Mouse (Mus musculus) intestine, embryonic 16.5 days (tissue): Measurements from ENCODE around the gene Mfsd9. TPM values are rescaled to one million over a fixed set of nuclear protein-coding genes. Genes with fewer than 3 reads are reported as not detected.

ENCODE experiments used
- ATAC-seq: fragments of 200-750 bp; cut with Nextera tagmentation; 2 replicates; pipeline ENCODE4 v1.8.0; 2017; ENCODE audit warnings: moderate TSS enrichment, moderate library complexity
- H3K27ac ChIP-seq: fragments of 300-500 bp; sonication (generic); 2 replicates; pipeline ENCODE4 v1.5.1; 2014; ENCODE audit warnings: mild to moderate bottlenecking, low read length
- H3K27me3 ChIP-seq: fragments of 300-500 bp; sonication (generic); replicated peaks from 2 replicates; pipeline ENCODE4 v1.6.1; 2014; ENCODE audit warnings: low read length, control low read depth, mixed read lengths; ENCODE audit not compliant: control insufficient read depth, insufficient read depth
- H3K36me3 ChIP-seq: fragments of 300-500 bp; sonication (generic); 2 replicates; pipeline ENCODE4 v1.6.1; 2014; ENCODE audit warnings: low read length, control low read depth; ENCODE audit not compliant: control insufficient read depth, insufficient read depth
- H3K4me1 ChIP-seq: fragments of 300-500 bp; sonication (generic); 2 replicates; pipeline ENCODE4 v1.6.1; 2014; ENCODE audit warnings: low read length, control low read depth, mixed read lengths; ENCODE audit not compliant: control insufficient read depth, insufficient read depth
- H3K4me2 ChIP-seq: fragments of 300-500 bp; sonication (generic); 2 replicates; pipeline ENCODE4 v1.6.1; 2014; ENCODE audit warnings: low read depth, low read length, control low read depth
- H3K4me3 ChIP-seq: fragments of 300-500 bp; sonication (generic); 2 replicates; pipeline ENCODE4 v1.5.1; 2014; ENCODE audit warnings: mild to moderate bottlenecking, low read length
- H3K9ac ChIP-seq: fragments of 300-500 bp; sonication (generic); 2 replicates; pipeline ENCODE4 v1.6.1; 2014; ENCODE audit warnings: low read depth, low read length
- H3K9me3 ChIP-seq: fragments of 300-500 bp; sonication (generic); 2 replicates; pipeline ENCODE4 v1.6.1; 2016; ENCODE audit warnings: low read length, control low read depth; ENCODE audit not compliant: control insufficient read depth
- WGBS: fragments of 180-500 bp; shearing (Covaris S2); extraction: QIAGEN DNeasy Blood & Tissue Kit; methylation state at CpG from one replicate; pipeline ENCODE4 v1.1.7; 2014; 5-methylcytosine and 5-hydroxymethylcytosine counted together
- polyA plus RNA-seq: library from polyadenylated mRNA; unstranded; fragments of >200 nt; fragmentation: Nextera tagmentation; extraction: Ambion mirVana; gene quantifications from 2 replicates; pipeline ENCODE4 v1.2.1, GENCODE M21; 2015

Gene Mfsd9
- polyA plus RNA-seq, 1 experiment from 2014 or later = 5.9 TPM

GRCm38 (mm10) chr1:40808643-40809042 is 18.2 kb upstream of the Mfsd9 start:
- no peaks in the 10 kb centered on the region for H3K4me1 ChIP-seq
- no peak overlapping the region for H3K27ac ChIP-seq
- H3K36me3 ChIP-seq = no peaks in the 10 kb centered on the region
- no peak overlapping the region for H3K9ac ChIP-seq
- H3K4me3 ChIP-seq = no peak overlapping the region
- H3K9me3 ChIP-seq = no peaks in the 10 kb centered on the region
- H3K27me3 ChIP-seq = no peaks in the 10 kb centered on the region
- ATAC-seq = no peak
- 70% methylated on average over 3 of the region's 3 CpGs for WGBS
- H3K4me2 ChIP-seq = no peak overlapping the region

DNA sequence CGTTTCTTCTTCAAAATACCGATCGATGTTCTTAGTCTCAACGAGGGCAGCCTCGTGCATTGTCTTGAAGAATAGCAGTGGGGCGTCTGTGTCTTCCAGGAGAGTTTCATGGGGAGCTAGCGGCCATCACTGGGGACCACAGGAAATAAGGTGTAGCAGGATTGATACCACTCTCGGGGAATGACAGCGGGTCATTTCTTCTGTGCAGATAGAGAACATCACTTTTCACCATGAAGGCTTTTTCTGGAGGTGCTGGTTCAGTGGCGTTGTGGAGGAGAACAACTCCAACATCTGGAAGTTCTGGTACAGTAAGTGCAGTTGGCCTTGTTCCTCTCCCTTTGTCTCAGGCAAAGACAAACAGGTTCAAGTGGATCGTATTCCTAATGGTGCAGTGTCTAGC is 15.4 kb upstream of the Mfsd9 start:
- H3K4me3 ChIP-seq = no peak overlapping the region
- no peaks in the 10 kb centered on the region for H3K4me1 ChIP-seq
- no peak overlapping the region for H3K9ac ChIP-seq
- no peaks in the 10 kb centered on the region for H3K36me3 ChIP-seq
- 87% methylated on average over 11 of the region's 11 CpGs for WGBS
- H3K27me3 ChIP-seq = no peaks in the 10 kb centered on the region
- no peak overlapping the region for H3K4me2 ChIP-seq
- ATAC-seq = no peak
- H3K9me3 ChIP-seq = no peaks in the 10 kb centered on the region
- H3K27ac ChIP-seq = no peak overlapping the region

GRCm38 (mm10) chr1:40805351-40805750 is 14.9 kb upstream of the Mfsd9 start, which contains the start of gene Tmem182:
TSS of gene Tmem182 (plus strand) at chr1:40805601.
- Histone ChIP-seq H3K4me3 (no peak within 1 kb of the TSS), H3K4me1 (no peaks in the 10 kb centered on the region), H3K27ac (no peak within 1 kb of the TSS), H3K9ac (no peak within 1 kb of the TSS), H3K4me2 (no peak within 1 kb of the TSS), H3K9me3 (no peaks in the 10 kb centered on the region), H3K36me3 (no peaks in the 10 kb centered on the region), H3K27me3 (no peaks in the 10 kb centered on the region)
- WGBS = 72% methylated on average over 9 of the region's 9 CpGs
- no peak for ATAC-seq

- Histone ChIP-seq H3K4me2 (no peak overlapping the region), H3K36me3 (no peaks in the 10 kb centered on the region), H3K9ac (no peak overlapping the region), H3K4me3 (no peak overlapping the region), H3K27ac (no peak overlapping the region), H3K4me1 (no peaks in the 10 kb centered on the region), H3K9me3 (no peaks in the 10 kb centered on the region), H3K27me3 (no peaks in the 10 kb centered on the region)
- WGBS = 88% methylated on average over 12 of the region's 12 CpGs
- no peak for ATAC-seq
Observed at GRCm38 (mm10) chr1:40804118-40804517, 13.6 kb upstream of the Mfsd9 start.

- H3K27me3 ChIP-seq = no peaks in the 10 kb centered on the region
- no peak overlapping the region for H3K4me3 ChIP-seq
- no peak overlapping the region for H3K27ac ChIP-seq
- H3K9me3 ChIP-seq = no peaks in the 10 kb centered on the region
- H3K36me3 ChIP-seq = no peaks in the 10 kb centered on the region
- ATAC-seq = no peak
- H3K9ac ChIP-seq = no peak overlapping the region
- H3K4me2 ChIP-seq = no peak overlapping the region
- 24% methylated on average over 3 of the region's 3 CpGs for whole genome bisulfite sequencing
- no peaks in the 10 kb centered on the region for H3K4me1 ChIP-seq
Observed at GRCm38 (mm10) chr1:40802759-40803158, 12.3 kb upstream of the Mfsd9 start.

DNA sequence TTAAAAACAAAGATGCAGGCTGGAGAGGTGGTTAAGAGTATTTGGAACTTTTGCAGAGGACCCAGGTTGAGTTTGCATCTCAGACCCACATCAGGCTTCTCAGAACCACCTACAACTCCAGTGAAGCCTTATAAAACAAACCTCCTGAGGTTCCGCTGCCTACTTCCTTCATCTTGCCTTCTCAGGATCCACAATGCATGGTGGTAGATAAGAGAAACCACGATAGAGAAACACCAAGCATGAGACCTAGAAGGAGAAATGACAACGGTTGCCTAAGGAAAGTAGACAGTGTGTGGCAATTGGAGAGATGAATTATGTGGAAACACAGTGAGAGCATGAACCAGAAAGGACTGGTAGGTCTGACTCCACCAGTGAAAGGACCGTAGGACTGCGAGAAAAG is 10.4 kb upstream of the Mfsd9 start:
- Histone ChIP-seq H3K9ac (no peak overlapping the region), H3K4me3 (no peak overlapping the region), H3K4me1 (no peaks in the 10 kb centered on the region), H3K4me2 (no peak overlapping the region), H3K9me3 (no peaks in the 10 kb centered on the region), H3K27me3 (no peaks in the 10 kb centered on the region), H3K36me3 (no peaks in the 10 kb centered on the region), H3K27ac (no peak overlapping the region)
- ATAC-seq = no peak
- WGBS = 90% methylated on average over 5 of the region's 5 CpGs

GRCm38 (mm10) chr1:40799121-40799520 is 8.6 kb upstream of the Mfsd9 start:
- Histone ChIP-seq H3K9ac (no peak overlapping the region), H3K27me3 (no peaks in the 10 kb centered on the region), H3K9me3 (no peaks in the 10 kb centered on the region), H3K4me2 (no peak overlapping the region), H3K4me3 (no peak overlapping the region), H3K36me3 (no peaks in the 10 kb centered on the region), H3K4me1 (no peaks in the 10 kb centered on the region), H3K27ac (no peak overlapping the region)
- 92% methylated on average over 8 of the region's 8 CpGs for WGBS
- no peak for ATAC-seq

DNA sequence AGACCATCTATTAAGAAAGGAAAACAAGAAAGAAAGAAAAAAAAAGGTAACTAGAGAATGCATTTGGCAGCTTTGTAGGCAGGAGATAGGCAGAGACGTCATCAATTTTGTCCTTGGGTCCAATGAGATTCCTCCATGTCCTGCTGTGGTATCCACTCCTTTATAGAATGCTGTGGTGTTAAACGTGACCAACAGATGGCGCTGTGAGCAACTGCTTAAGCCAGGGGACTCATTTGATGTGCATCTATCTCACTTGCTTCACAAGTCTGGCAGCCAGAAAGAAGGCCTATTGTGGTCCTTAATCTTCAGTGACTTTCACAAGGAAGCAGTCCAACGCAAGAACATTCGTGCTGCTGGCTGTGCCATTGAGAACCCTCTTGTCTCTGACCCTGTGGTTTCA is 6.9 kb upstream of the Mfsd9 start:
- ATAC-seq = no peak
- Histone ChIP-seq H3K36me3 (no peaks in the 10 kb centered on the region), H3K27ac (no peak overlapping the region), H3K4me2 (no peak overlapping the region), H3K4me1 (no peaks in the 10 kb centered on the region), H3K9me3 (no peaks in the 10 kb centered on the region), H3K27me3 (no peaks in the 10 kb centered on the region), H3K9ac (no peak overlapping the region), H3K4me3 (no peak overlapping the region)
- 17% methylated on average over 5 of the region's 5 CpGs for WGBS

DNA sequence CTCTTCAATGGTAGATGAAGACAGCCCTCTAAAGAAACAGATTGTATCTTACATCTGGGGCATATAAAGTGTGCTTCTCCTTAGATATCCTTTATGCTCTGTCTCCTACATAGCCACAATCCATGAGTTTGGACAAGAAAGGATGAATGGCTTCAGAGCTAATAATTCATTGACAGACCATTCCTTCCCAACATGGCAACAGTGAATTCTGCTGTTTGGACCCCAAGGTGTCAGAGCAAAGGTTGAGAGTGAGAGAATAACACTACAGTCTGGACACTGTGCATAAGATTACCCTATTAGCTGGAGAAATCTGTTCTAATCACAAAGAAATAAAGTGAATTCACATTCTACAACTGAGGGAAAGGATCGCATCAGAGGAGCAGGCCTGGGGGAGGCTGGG is 5.0 kb upstream of the Mfsd9 start:
- WGBS = 93% methylated on average over 1 of the region's 1 CpGs
- Histone ChIP-seq H3K27ac (no peak overlapping the region), H3K9ac (no peak overlapping the region), H3K36me3 (no peaks in the 10 kb centered on the region), H3K4me3 (no peak overlapping the region), H3K9me3 (no peaks in the 10 kb centered on the region), H3K27me3 (no peaks in the 10 kb centered on the region), H3K4me2 (no peak overlapping the region), H3K4me1 (no peaks in the 10 kb centered on the region)
- no peak for ATAC-seq

GRCm38 (mm10) chr1:40789666-40790233 is 737 bp downstream of the Mfsd9 start:
- Histone ChIP-seq H3K4me2 (peak overlapping the region; percentile 82), H3K4me1 (0 out of 2 replicates have a peak, but pooled peaks cover 4% of the 10 kb centered on the region), H3K36me3 (no peaks in the 10 kb centered on the region), H3K4me3 (peak overlapping the region; percentile 85), H3K27me3 (no peaks in the 10 kb centered on the region), H3K27ac (no peak overlapping the region), H3K9me3 (no peaks in the 10 kb centered on the region), H3K9ac (peak overlapping the region; percentile 77)
- peak; percentile 34 for ATAC-seq
- WGBS = 39% methylated on average over 5 of the region's 5 CpGs
